Mouse (Mus musculus): ENCODE results near the gene Zw10.

Zw10 gene

GRCm38 (mm10) chr9:49119759-49120158 lies 64.3 kb downstream of the Zw10 start:
- in situ Hi-C loops (cut with MboI; ENCODE audit: low pct_unique_long_range_greater_than_20kb in 1 of 2, low sequenced_read_pairs in 2 of 2, unreplicated experiment in 1 of 2) = no loop called here

GRCm38 (mm10) chr9:49125706-49126105 lies 70.3 kb downstream of the Zw10 start:
- in situ Hi-C loops (cut with MboI; ENCODE audit: low pct_unique_long_range_greater_than_20kb in 1 of 2, low sequenced_read_pairs in 2 of 2, unreplicated experiment in 1 of 2) = no loop called here
